Mouse (Mus musculus) left cerebral cortex, adult 18-20 months (tissue): ENCODE measurements around the gene BC030867. TPM values are rescaled to one million over a fixed set of nuclear protein-coding genes. Genes with fewer than 3 reads are reported as not detected.

Experiments
- DNase-seq, 2 experiments: peaks; one replicate each; pipeline ENCODE4 v3.0.0; 2021 to 2022; ENCODE audit warnings: low spot score in 2 of 2, mixed read lengths in 1 of 2
- total RNA-seq, 2 experiments: library from RNA; stranded (reverse); gene quantifications; 2 replicates each; pipeline ENCODE4 v1.2.3; 2021

Gene BC030867
- total RNA-seq, 2 experiments from 2014 or later: 1.0 to 2.3 TPM

DNA sequence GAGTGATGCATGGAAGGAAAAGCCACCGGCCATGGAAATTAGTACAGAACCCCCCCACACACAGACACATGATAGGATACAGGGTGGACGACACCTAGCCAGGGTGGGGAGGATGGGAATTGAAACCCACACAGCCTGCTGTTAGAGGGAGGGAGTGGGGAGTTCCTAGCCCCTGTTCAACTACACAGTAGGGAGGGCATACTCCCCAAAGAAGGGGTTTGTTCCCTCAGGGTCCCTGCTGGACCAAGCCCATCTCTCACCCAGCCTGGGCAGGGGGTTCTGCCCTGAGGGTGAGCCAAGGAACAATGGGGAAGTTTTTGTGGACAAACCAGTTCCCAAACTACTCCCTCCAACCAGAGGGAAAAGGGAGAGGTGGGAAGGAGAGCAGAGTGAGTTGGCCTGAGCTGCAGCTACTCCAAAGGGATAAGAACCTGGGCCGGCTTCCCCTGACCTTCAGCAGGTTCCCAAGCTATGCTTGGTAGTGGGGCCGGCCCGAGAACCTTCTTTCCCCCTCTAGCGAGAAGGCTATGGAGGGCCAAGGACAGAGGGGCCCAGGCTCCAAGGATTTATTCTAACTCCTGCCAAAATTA is 40.9 kb downstream of the BC030867 start:
- no peak for DNase-seq

- DNase-seq: no peak
These were observed 41.5 kb downstream of the BC030867 start for GRCm38 (mm10) chr11:102290141-102290540.

GRCm38 (mm10) chr11:102291051-102291535 is 42.4 kb downstream of the BC030867 start:
- DNase-seq: no peak

- no peak for DNase-seq
These were observed 45.3 kb downstream of the BC030867 start for GRCm38 (mm10) chr11:102293971-102294370.

DNA sequence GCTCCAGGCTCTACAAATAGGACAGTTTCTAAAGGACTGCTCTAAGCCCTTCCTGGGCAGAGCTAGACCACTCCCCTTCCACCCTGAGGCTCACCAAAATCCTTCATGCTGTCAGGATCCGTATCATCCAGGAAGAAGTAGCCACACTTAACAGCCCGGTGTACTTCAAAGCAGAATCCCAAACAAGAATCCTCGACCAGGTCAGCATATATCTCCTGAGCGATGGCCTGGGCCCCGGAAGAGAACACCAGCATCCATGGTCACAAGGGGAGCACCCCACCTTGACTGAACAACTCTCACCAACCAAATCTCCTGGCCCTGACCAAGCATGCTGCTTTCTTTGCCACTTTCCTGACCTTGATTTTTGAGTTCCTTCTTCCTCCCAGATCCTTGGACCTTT is 45.7 kb downstream of the BC030867 start:
- DNase-seq: no peak

GRCm38 (mm10) chr11:102294887-102295597 is 46.4 kb downstream of the BC030867 start:
- peak in 1 of 2 experiments; percentile 45 for DNase-seq

GRCm38 (mm10) chr11:102295598-102296471 is 47.2 kb downstream of the BC030867 start:
- DNase-seq: no peak

- peak; percentile 95 to 99 for DNase-seq
These were observed 48.1 kb downstream of the BC030867 start, which contains the start of gene Atxn7l3 for GRCm38 (mm10) chr11:102296491-102297472. Gene Atxn7l3 (minus strand): TSS chr11:102296631.

DNA sequence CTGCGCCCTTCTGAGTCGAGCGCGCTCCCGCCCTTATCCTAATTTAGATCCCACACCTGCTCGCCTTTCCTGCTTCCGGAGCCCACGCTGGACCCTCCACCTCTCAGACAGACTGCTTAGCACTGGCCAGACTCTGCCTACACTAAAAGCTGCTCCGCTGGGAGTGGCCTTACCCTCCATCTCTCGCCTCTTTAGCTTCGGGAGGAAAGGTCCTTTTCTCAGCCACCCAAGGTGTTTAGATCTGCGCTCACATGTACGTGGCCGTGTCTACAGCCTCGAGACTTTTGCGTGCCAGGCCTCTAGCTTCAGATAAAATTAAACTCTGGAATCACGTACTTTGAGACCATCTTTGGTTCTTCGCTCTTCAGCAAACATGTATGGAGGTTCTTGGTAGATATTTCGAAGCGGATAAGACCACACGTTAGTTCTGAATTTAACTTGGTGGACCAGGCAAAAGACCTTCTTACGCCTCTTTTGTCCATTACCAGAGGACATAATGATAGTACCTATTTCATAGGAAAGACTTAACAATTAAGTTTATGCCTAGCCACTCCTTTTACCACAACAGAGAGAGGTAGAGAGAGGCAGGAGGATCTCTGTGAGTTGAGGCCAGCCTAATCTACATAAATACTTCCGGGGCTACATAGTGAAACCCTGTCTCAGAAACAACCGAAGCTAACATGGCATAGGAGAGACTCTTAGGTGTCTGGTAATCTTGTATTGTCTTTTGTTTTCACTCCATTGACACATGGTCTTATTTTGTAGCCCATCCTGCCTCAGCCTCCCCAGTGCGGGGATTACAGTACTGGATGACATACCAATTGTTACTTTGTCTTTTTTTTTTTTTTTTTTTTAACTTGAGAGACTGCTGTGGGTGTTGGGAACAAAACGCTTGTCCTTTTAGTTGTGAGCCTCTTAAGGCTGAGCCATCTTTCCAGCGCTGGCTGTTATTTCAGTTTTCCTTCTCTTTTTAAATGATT is 49.2 kb downstream of the BC030867 start:
- no peak for DNase-seq

GRCm38 (mm10) chr11:102299839-102300238 is 51.2 kb downstream of the BC030867 start:
- DNase-seq: no peak

- no peak for DNase-seq
These were observed 55.5 kb downstream of the BC030867 start for GRCm38 (mm10) chr11:102304141-102304540.

DNA sequence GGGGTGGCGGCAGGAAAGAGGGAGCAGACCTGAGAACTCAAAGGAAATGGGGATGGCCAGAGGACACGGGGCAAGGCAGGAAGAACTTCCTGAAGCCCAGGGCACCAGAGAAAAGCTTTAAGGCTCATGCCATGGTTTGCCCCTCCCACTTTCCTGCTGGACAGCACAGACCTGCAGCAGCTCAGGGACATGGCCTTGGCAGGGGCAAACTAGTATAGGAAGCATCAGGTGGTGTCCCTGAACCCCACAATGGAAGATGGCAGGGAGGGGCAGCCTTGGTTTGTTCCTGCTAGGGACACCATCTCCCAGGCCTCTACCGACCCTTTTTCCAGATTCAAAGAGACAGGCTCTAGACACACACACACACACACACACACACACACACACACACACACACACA is 56.7 kb downstream of the BC030867 start:
- no peak for DNase-seq

DNA sequence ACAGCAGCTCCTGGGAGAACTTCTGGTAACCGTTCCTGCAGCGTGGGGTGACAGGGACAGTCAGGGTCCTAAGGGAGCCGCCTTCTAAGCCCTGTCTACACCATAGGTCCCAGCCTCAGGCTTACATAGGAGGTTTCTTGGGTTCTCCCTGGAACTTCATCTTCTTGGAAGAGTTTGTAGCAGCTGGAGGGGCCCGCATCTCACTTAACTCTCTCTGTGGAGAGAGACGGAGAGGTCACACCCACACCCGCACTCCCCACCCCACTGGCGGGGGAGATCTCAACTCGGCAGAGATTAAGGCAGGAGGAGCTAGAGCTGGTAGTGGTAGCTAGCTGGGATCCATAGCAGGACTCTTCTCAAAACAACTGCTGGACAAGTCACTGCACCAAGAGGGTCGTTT is 59.4 kb downstream of the BC030867 start:
- DNase-seq: no peak

DNA sequence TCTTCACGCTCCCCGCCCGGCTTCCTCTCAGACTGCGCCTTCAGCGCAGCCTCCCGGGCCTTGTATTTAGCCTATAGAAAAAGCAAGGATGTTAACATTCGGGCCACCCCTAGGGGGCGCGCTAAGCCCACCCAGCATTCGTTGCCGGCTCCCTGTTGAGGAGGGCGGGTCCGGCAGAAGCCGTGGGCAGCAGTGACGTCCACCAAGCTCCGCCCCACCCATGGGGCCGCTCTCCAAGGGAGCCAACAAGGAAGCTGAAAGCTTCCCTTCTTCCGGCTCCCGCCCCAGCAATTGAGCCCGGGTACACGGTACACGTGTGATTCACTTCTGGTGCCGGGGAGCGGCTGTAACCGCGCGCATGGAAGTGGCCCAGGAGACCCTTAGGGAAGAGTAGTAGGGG is 60.3 kb downstream of the BC030867 start:
- DNase-seq: peak; percentile 97

GRCm38 (mm10) chr11:102309821-102310617 is 61.3 kb downstream of the BC030867 start:
- DNase-seq: peak in 1 of 2 experiments; percentile 39

- DNase-seq: no peak
These were observed 62.4 kb downstream of the BC030867 start for GRCm38 (mm10) chr11:102310768-102311695.

GRCm38 (mm10) chr11:102311966-102312365 is 63.3 kb downstream of the BC030867 start:
- DNase-seq: no peak
